Mouse (Mus musculus) gastrocnemius, adult 8-10 months (tissue): ENCODE measurements around the gene Krtcap3. TPM values are rescaled to one million over a fixed set of nuclear protein-coding genes. Genes with fewer than 3 reads are reported as not detected.
A peak's percentile ranks its signal among the peaks of the same experiment; 100 is the strongest.
"Not testable (repeated sequence)": the region's sequence is repeated elsewhere in the genome, so short reads cannot be mapped to it uniquely, and the experiment has no call there.

ENCODE experiments used
- DNase-seq, 2 experiments: peaks; one replicate each; pipeline ENCODE4 v3.0.0; 2022; ENCODE audit warnings: low spot score in 2 of 2
- total RNA-seq, 4 experiments: library from RNA; stranded (reverse); gene quantifications; 2 replicates each; pipeline ENCODE4 v1.2.4; 2022

The Krtcap3 gene
- total RNA-seq, result 1 to 10 TPM in 3 of 4 experiments, under 1 TPM in 1; 0.68 to 1.4 (median 1.2) TPM

- no peak for DNase-seq
These were observed at the start of gene Krtcap3 for GRCm38 (mm10) chr5:31251541-31252101. TSS of gene Krtcap3 (plus strand) at chr5:31251691.

DNA sequence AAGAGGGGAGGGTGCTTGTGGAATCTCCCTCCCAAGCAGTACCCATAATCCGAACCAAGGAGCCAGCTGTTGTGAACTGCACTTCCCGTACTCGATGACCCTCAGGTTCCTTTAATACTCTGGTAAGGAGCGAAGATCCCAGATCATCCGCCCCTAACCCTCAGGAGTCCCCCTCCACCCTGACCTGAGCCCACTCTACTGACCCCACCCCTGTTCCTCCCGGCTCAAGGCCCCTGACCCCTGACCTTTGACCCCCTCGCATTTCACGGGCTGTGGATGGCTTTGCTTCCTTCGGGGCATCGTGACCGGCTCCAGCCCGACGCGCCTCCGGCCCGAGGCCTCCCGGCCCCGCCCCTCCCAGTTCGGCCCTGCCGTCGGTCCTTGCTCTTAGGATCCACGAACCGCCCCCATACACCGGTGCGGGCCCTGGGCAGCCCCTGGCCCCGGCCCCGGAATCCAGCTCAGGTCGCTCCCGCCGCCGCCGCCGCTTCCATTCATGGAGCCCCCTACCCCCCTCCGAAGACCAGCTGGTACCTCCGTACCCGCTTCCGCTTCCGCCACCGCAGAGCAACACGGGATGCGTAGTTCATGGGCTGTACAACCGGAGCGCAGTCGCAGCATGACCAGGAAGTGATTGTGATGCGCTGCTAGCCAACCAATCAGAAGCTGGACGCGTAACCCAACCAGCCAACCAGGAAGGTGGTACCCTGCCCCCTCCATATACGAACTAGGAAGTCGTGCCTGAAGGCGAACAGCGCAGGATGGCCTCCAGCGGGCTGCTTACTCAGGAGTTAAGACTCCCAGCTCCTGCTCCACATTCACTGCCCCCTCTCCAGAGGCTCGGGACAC lies 49.5 kb upstream of the Krtcap3 start, which contains the start of gene Zfp513:
Gene Zfp513 (minus strand): TSS at position 562 of the 849 bp plus-strand sequence.
- DNase-seq, result peak; percentile 93 to 95

DNA sequence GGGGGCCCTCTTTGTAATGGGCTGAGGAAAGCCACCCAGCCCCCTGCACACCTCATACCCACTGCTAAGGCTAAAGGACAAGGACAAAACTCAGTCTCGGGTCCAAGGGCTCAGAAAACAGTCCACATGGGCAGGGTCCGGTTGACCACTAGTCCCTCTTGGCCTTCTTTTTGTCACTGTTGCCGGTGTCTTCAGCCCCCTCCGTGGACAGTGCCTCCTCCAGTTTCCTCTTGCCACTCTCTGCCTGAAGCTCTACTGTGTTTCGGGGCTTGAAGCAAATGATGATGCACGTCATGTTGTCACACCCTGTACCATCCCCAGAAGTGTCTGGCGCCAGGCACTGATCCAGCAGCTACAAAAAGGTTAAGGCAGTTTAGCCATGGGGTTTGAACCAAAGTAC lies 48.6 kb upstream of the Krtcap3 start:
- DNase-seq, result no peak

- no peak for DNase-seq
These were observed 47.6 kb upstream of the Krtcap3 start for GRCm38 (mm10) chr5:31203866-31204265.

DNA sequence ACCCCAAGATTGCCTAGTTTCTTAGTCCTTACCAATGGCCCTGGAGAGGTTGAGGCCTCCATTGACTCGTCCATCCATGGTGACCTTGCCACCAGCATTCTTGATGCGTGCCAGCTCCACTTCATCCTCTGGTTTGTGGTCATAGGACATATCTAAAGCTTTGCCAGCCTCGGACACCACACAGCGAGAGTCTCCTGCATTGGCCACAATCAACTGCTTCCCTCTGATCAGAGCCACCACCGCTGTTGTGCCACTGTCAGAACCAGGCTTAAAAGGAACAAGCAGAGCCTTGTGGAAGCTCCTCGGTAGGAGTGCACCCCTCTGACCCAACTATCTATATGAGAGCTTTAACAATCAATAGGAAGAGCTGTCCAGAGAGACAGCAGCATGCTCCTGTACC lies 47.1 kb upstream of the Krtcap3 start:
- no peak for DNase-seq

DNA sequence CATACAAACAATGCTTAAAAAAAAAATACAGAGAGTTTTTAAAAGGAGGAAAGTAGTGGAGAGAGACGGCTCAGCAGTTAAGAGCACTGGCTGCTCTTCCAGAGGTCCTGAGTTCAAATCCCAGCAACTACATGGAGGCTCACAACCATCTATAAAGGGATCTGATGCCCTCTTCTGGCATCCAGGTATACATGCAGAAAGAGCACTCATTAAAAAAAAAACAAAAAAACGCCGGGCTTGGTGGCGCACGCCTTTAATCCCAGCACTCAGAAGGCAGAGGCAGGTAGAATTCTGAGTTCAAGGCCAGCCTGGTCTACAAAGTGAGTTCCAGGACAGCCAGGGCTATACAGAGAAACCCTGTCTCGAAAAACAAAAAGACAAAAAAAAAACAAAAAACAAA lies 34.9 kb upstream of the Krtcap3 start:
- not testable (repeated sequence) for DNase-seq

DNA sequence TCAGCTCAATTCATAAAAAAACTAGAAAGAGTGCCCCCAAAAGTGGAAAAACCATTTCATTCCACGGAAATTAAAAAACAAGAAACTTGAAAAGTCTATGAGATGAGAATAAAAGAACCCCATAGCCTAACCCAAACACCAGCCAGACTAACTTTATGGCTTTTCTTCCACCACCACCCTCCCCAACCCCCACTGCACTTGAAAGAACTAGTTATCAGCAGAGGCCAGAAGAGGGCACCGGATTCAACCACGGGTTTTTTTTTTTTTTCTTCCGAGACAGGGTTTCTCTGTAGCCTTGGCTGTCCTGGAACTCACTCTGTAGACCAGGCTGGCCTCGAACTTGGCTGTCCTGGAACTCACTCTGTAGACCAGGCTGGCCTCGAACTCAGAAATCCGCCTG lies 33.2 kb upstream of the Krtcap3 start:
- DNase-seq, result no peak

GRCm38 (mm10) chr5:31219070-31219469 lies 32.4 kb upstream of the Krtcap3 start:
- no peak for DNase-seq

- no peak for DNase-seq
These were observed 32.0 kb upstream of the Krtcap3 start for GRCm38 (mm10) chr5:31219474-31219873.

GRCm38 (mm10) chr5:31219911-31220447 lies 31.5 kb upstream of the Krtcap3 start:
- DNase-seq, result no peak

DNA sequence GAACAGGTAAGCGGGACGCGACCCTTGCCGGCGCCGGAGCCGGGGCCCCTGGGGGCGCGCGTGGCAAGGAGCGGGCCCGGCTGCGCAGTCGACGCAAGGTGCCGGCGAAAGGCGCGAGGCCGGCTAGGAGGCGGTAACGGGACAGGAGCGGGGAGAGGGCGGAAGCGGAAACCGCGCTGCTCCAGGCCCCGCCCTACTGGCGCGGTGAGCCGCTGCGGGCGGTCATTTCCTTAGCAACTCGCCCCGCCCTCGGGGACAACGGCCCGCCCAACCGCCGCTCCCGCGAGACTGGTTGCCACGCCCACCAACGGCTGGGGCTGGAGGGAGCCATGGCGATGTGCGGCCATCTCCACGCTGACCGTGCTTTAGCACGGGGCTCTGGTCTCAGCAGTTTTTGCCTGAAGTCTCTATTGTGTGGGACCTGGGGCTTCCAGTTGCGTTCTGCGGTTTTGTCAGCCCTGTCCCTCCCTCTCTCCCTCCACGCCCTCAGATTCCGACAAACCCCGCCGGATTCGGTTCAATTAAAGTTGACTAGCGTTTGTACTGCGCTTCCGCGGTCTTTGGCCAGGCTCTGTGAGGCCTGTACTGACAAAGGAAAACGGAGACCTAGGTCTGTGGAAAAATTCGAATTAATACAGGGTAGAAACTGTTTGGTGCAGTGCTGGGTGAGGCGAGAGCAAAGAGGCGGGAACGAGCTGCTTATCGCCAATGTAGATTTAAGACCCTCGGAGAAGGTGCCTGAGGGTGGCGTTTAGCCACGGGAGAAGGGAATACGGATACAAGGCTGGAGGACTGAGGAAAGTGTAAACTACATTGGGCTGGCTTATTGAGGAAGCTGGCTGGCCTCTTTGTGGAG lies 30.8 kb upstream of the Krtcap3 start, which contains the start of gene Ppm1g:
Gene Ppm1g (minus strand): TSS at position 240 of the 856 bp plus-strand sequence.
- peak; percentile 94 to 96 for DNase-seq

GRCm38 (mm10) chr5:31221304-31221945 lies 30.1 kb upstream of the Krtcap3 start:
- DNase-seq, result no peak

DNA sequence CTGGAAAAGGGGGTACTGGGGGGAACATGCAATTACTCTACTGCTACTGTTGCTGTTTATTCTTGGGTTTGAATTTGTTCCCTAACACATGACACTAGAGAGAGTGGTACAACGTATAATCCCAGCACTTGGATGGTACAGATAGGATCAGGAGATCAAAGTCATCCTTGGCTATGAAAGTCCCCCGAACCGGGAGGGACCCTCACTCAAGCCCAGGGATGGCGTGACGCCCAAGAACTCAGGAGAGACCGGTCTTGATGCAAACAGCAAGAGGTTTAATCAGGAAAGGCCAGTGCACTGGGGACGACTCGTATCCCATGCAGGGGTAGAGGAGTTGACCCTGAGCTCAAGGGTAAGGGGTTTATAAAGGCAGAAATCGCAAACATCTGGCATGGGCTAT lies 28.8 kb upstream of the Krtcap3 start:
- no peak for DNase-seq

DNA sequence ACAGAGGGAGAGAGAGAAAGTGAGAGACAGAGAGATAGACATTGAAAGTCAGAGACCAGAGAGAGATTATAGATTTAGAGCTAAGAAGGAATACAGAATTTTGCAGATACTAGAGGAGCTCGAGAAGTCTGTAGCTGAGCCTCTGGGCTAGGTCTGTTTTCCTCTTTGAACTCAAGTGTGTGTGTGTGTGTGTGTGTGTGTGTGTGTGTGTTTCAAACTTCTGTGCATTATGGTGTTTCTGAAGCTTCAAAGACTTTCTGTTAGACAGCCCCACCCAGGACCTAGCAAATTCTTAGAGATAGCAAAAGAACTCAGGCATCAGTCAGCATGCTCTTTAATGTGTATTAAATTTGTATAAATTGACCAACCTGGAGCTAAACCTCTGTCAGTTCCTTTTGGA lies 24.9 kb upstream of the Krtcap3 start:
- no peak for DNase-seq

DNA sequence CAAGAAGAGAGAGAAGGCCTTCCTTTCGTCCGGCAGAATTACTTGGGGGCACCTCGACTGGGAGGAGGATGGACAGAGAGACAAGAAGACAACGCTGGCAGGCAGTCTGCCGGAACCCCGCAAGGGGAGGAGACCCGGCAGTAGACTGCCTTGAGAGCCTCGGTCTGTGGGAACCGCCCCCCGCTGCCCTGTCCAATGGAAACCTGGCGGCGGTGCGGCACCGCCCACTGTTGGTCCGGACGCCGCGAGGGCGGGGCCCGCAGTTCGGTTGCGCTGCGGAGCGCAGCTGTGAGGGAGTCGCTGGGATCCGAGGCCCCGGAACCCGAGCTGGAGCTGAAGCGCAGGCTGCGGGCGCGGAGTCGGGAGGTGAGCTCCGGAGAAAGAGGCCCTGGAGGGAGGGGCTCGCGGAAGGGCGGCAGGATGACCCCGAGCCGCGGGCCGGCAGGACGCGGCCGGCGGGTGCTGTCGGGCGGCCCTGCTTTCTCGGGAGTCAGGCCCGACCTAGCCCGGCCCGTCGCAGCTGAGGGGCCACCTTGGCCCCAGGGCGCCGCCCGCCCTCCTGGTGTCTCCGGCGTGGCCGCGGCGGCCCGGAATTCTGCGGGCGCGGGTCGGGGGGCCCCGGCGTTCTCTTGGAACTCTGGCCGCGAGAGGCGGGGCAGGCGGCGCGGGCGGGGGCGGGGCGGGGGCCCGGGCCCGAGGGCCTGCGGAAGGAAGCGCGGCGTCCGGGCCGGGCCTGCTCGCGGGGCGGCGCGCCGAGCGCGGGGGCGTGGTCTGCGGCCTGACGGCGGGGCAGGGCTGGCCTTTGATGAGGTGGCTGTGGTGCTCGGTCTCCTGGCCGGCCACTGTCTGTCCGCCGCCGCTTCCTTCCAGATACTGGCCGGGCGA lies 10.6 kb upstream of the Krtcap3 start, which contains the start of the genes Nrbp1 and Gm9970:
Gene Nrbp1 (plus strand): TSS at position 228 of the 885 bp plus-strand sequence.
Gene Gm9970 (minus strand): TSS at position 596 of the 885 bp plus-strand sequence.
- DNase-seq, result peak; percentile 93 to 95

DNA sequence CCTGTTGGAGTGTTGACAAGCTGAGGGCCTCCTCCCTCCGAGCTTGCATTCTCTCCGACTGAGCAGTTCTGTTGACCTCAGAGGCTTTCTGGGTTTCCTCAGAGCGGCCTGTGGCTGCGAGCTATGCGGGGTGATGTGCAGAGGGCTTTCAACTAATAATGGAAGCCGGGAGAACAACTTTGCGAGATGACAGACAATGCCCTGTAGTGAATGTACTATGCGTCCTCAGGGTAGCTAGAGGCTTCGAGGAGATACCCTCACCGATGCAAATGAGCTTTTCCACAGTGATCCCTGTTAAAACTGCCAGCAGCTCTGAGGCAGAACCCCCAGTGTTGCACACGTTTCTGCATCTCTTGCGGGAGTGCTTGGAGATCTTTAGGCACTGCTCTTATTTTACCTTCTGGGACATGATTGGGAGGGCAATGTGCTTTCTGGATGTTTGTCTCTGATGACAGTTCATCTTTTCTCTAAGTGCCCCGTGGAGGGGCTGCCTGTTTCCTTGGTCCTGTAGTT lies 9.9 kb upstream of the Krtcap3 start:
- no peak for DNase-seq

GRCm38 (mm10) chr5:31242191-31242590 lies 9.3 kb upstream of the Krtcap3 start:
- no peak for DNase-seq

GRCm38 (mm10) chr5:31250716-31251115 lies 775 bp upstream of the Krtcap3 start:
- DNase-seq, result no peak

DNA sequence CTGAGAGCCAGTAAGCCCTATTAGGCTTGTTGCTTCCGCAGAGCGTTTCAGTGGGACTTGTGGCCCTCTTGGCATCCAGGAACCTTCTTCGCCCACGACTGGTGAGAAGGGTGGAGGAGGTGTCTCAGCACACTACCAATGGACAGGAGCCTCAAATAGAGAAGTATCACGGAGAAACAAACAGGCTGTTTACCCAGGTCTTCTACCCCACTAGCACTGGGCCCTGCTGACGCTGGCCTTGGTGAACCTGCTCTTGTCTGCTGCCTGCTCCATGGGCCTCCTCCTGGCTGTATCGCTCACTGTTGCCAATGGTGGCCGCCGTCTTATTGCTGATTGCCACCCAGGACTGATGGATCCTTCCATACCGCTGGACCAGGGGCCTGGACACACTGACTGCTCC lies 660 bp downstream of the Krtcap3 start:
- no peak for DNase-seq
